Mouse (Mus musculus): Measurements from ENCODE around the gene Thsd7a.

GRCm38 (mm10) chr6:12581143-12581542 is 168.1 kb downstream of the Thsd7a start:
- no peak for TF ChIP-seq CTCF (IDR thresholded peaks at IDR 0.05; ENCODE audit: low read depth, low read length)
- TF ChIP-seq EP300 (IDR thresholded peaks at IDR 0.05; ENCODE audit: insufficient read depth, low read depth, low read length): no peak
- TF ChIP-seq POLR2A (IDR thresholded peaks at IDR 0.05; ENCODE audit: insufficient read depth, low read length): no peak

Measured in ES-Bruce4 (cell line).